Mouse (Mus musculus) lung, adult 2 months (tissue): Measurements from ENCODE around the gene Rapgef6.

Experiments used
- CTCF ChIP-seq: fragments of 200-500 bp; IDR thresholded peaks from 2 replicates; pipeline ENCODE4 v1.5.1; 2011; ENCODE audit warnings: mild to moderate bottlenecking, low read length, control low read depth; ENCODE audit not compliant: insufficient read depth
- POLR2A ChIP-seq: fragments of 200-500 bp; IDR thresholded peaks from 2 replicates; pipeline ENCODE4 v1.6.1; 2011; ENCODE audit warnings: low read depth, mild to moderate bottlenecking, control low read depth, low read length, borderline replicate concordance; ENCODE audit errors: extremely low read depth

DNA sequence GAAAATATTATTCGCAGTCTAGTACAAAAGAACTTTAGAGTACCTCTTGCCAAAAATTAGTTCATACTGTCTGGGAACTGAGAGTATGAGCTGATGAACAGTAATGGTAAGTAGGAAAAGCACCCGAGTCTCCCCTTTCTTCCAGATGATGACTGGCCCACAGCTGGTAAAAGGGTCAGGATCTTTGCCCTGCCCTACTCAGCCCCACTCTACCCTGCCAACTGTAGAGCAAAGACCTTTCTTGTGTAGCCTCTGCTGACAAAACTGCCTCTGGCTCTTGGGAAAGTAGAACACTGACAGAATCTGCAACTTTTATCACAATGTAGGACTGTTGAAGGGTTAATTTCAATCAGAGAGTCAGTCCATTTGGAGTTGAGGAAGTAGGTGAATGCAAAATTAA is 32.3 kb downstream of the Rapgef6 start:
- TF ChIP-seq CTCF (no peak), POLR2A (no peak)
